Mouse (Mus musculus): ENCODE results near the gene Vpreb3. TPM values are rescaled to one million over a fixed set of nuclear protein-coding genes. Genes with fewer than 3 reads are reported as not detected.

The Vpreb3 gene
- total and polyA plus RNA-seq, 3 experiments = 35.6 to 135 (median 90.1) TPM

- Histone ChIP-seq H3K4me1 (ENCODE audit: control insufficient read depth in 1 of 2, insufficient read depth in 2 of 2) (peaks cover 17 to 36% of the 10 kb centered on the region in 2 experiments), H3K27me3 (replicated peaks) (no peaks in the 10 kb centered on the region), H3K36me3 (replicated peaks in 1 of 2; ENCODE audit: control insufficient read depth in 1 of 2, insufficient read depth in 1 of 2, low read length in 1 of 2) (no peaks in the 10 kb centered on the region), H3K27ac (ENCODE audit: insufficient read depth, low read depth) (no peak overlapping the region), H3K9ac (ENCODE audit: insufficient read depth, low read depth) (no peak overlapping the region), H3K79me2 (replicated peaks; ENCODE audit: control insufficient read depth, extremely low read depth, insufficient read depth, poor library complexity, severe bottlenecking) (no peaks in the 10 kb centered on the region), H3K4me2 (ENCODE audit: insufficient read depth, low read depth, poor library complexity, severe bottlenecking) (no peak overlapping the region), H3K4me3 (replicated peaks in 1 of 3; ENCODE audit: low read depth in 2 of 3, low read length in 2 of 3, poor library complexity in 1 of 3) (no peak overlapping the region), H3K9me3 (replicated peaks; ENCODE audit: low read length) (peaks cover 13% of the 10 kb centered on the region)
- dilution Hi-C loops (cut with MboI; ENCODE audit: extremely low pct_ligation_motif_present, extremely low pct_unique_long_range_greater_than_20kb, low sequenced_read_pairs) (no loop called here), in situ Hi-C loops (cut with MboI; ENCODE audit: low pct_ligation_motif_present, low pct_unique_long_range_greater_than_20kb, low sequenced_read_pairs) (loop anchor here (10.0 to 25.0 kb wide), 2 partner anchors 141 to 387 kb away; partner anchors contain the start of genes Ggt5 and Slc5a4b)
- DNase-seq (ENCODE audit: extremely low read depth) = no peak
- TF ChIP-seq USF2 (conservative IDR thresholded peaks at IDR 0.05; ENCODE audit: low read depth, low read length) (no peak), TCF12 (IDR thresholded peaks at IDR 0.05; ENCODE audit: low read depth, low read length) (no peak), MAZ (IDR thresholded peaks at IDR 0.05; ENCODE audit: low read depth, low read length) (no peak), EP300 (IDR thresholded peaks at IDR 0.05; ENCODE audit: low read length) (no peak), ETS1 (conservative IDR thresholded peaks at IDR 0.05; ENCODE audit: low read depth, low read length) (no peak), USF1 (IDR thresholded peaks at IDR 0.05; ENCODE audit: low read depth, low read length) (no peak), POLR2AphosphoS2 (IDR thresholded peaks at IDR 0.05; ENCODE audit: low read depth, low read length) (no peak), UBTF (IDR thresholded peaks at IDR 0.05; ENCODE audit: low read depth, low read length) (no peak), CHD2 (IDR thresholded peaks at IDR 0.05; ENCODE audit: low read length) (no peak), MXI1 (IDR thresholded peaks at IDR 0.05; ENCODE audit: low read depth, low read length) (no peak), MEF2A (IDR thresholded peaks at IDR 0.05; ENCODE audit: borderline replicate concordance, low read depth, low read length) (no peak), CTCF (conservative IDR thresholded peaks at IDR 0.05 in 1 of 2, IDR thresholded peaks at IDR 0.05 in 1 of 2; ENCODE audit: low read depth in 2 of 2, low read length in 2 of 2) (no peak), ZKSCAN1 (IDR thresholded peaks at IDR 0.05; ENCODE audit: borderline replicate concordance, low read depth, low read length) (no peak), MAFK (IDR thresholded peaks at IDR 0.05; ENCODE audit: insufficient replicate concordance, low read length) (no peak)
Measured at GRCm38 (mm10) chr10:75973846-75974245, 31.0 kb downstream of the Vpreb3 start.

DNA sequence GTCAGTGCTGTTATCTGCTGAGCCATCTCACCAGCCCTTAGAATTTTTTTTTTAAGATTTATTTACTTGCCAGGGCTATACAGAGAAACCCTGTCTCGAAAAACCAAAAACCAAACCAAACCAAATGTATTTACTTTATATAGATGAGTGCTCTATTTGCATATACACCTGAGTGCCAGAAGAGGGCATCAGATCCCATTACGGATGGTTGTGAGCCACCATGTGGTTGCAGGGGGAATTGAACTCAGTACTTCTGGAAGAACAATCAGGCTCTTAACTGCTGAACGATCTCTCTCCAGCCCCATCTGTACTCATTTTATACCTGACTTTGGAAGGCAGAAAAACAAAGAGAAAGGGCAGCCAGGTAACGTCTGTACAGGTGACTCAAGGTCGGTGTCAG is 32.4 kb downstream of the Vpreb3 start:
- Histone ChIP-seq H3K79me2 (replicated peaks; ENCODE audit: control insufficient read depth, extremely low read depth, insufficient read depth, poor library complexity, severe bottlenecking) (no peaks in the 10 kb centered on the region), H3K4me1 (ENCODE audit: control insufficient read depth in 1 of 2, insufficient read depth in 2 of 2) (peaks cover 17 to 36% of the 10 kb centered on the region in 2 experiments), H3K4me3 (replicated peaks in 1 of 3; ENCODE audit: low read depth in 2 of 3, low read length in 2 of 3, poor library complexity in 1 of 3) (peak overlapping the region in 2 of 3 experiments; percentile 11 to 34), H3K36me3 (replicated peaks in 1 of 2; ENCODE audit: control insufficient read depth in 1 of 2, insufficient read depth in 1 of 2, low read length in 1 of 2) (no peaks in the 10 kb centered on the region), H3K4me2 (ENCODE audit: insufficient read depth, low read depth, poor library complexity, severe bottlenecking) (peak overlapping the region; percentile 11; the same call in 1 of the 2 replicates), H3K27ac (ENCODE audit: insufficient read depth, low read depth) (peak overlapping the region; percentile 77; the same call in 1 of the 2 replicates), H3K9ac (ENCODE audit: insufficient read depth, low read depth) (peak overlapping the region; percentile 12; the same call in 1 of the 2 replicates), H3K27me3 (replicated peaks) (no peaks in the 10 kb centered on the region), H3K9me3 (replicated peaks; ENCODE audit: low read length) (peaks cover 13% of the 10 kb centered on the region)
- in situ Hi-C loops (cut with MboI; ENCODE audit: low pct_ligation_motif_present, low pct_unique_long_range_greater_than_20kb, low sequenced_read_pairs) (loop anchor here (10.0 kb wide), 1 partner anchor 140 kb away; the partner anchor contains the start of gene Slc5a4b), dilution Hi-C loops (cut with MboI; ENCODE audit: extremely low pct_ligation_motif_present, extremely low pct_unique_long_range_greater_than_20kb, low sequenced_read_pairs) (no loop called here)
- peak; percentile 73 for DNase-seq (ENCODE audit: extremely low read depth)
- TF ChIP-seq CTCF (conservative IDR thresholded peaks at IDR 0.05 in 1 of 2, IDR thresholded peaks at IDR 0.05 in 1 of 2; ENCODE audit: low read depth in 2 of 2, low read length in 2 of 2) (peak; percentile 68 to 99), IRF4 (IDR thresholded peaks at IDR 0.05; ENCODE audit: low read depth, low read length) (peak; percentile 49), USF2 (conservative IDR thresholded peaks at IDR 0.05; ENCODE audit: low read depth, low read length) (no peak), JUND (conservative IDR thresholded peaks at IDR 0.05; ENCODE audit: low read depth, low read length) (peak; percentile 69), GABPA (IDR thresholded peaks at IDR 0.05; ENCODE audit: insufficient replicate concordance, low read depth, low read length) (no peak), MAFK (IDR thresholded peaks at IDR 0.05; ENCODE audit: insufficient replicate concordance, low read length) (0 out of 2 replicates have a peak, but pooled peaks have one; percentile 5), RCOR1 (conservative IDR thresholded peaks at IDR 0.05; ENCODE audit: low read depth, low read length) (0 out of 2 replicates have a peak, but pooled peaks have one; percentile 37), POLR2AphosphoS2 (IDR thresholded peaks at IDR 0.05; ENCODE audit: low read depth, low read length) (no peak), POLR2A (IDR thresholded peaks at IDR 0.05; ENCODE audit: low read depth, low read length) (no peak), MAZ (IDR thresholded peaks at IDR 0.05; ENCODE audit: low read depth, low read length) (peak; percentile 36; the same call in 1 of the 2 replicates), MXI1 (IDR thresholded peaks at IDR 0.05; ENCODE audit: low read depth, low read length) (peak; percentile 46), HCFC1 (IDR thresholded peaks at IDR 0.05; ENCODE audit: low read depth, low read length) (peak; percentile 36; the same call in 1 of the 2 replicates), EP300 (IDR thresholded peaks at IDR 0.05; ENCODE audit: low read length) (no peak), MYC (IDR thresholded peaks at IDR 0.05; ENCODE audit: low read depth, low read length) (peak; percentile 90), MEF2A (IDR thresholded peaks at IDR 0.05; ENCODE audit: borderline replicate concordance, low read depth, low read length) (peak; percentile 70; the same call in 1 of the 2 replicates), ZNF384 (IDR thresholded peaks at IDR 0.05; ENCODE audit: low read depth, low read length) (peak; percentile 55), E2F4 (IDR thresholded peaks at IDR 0.05; ENCODE audit: insufficient replicate concordance, low read depth, low read length) (peak; percentile 34; the same call in 1 of the 2 replicates), TCF12 (IDR thresholded peaks at IDR 0.05; ENCODE audit: low read depth, low read length) (0 out of 2 replicates have a peak, but pooled peaks have one; percentile 53), RAD21 (IDR thresholded peaks at IDR 0.05; ENCODE audit: low read depth, low read length) (peak; percentile 63), SIN3A (IDR thresholded peaks at IDR 0.05; ENCODE audit: low read length) (peak; percentile 63; the same call in 1 of the 2 replicates), ETS1 (conservative IDR thresholded peaks at IDR 0.05; ENCODE audit: low read depth, low read length) (no peak), NELFE (IDR thresholded peaks at IDR 0.05; ENCODE audit: low read depth, low read length) (peak; percentile 88; the same call in 1 of the 2 replicates), ELF1 (IDR thresholded peaks at IDR 0.05; ENCODE audit: low read depth, low read length) (no peak), ZC3H11A (IDR thresholded peaks at IDR 0.05; ENCODE audit: low read depth, low read length) (peak; percentile 65), JUN (IDR thresholded peaks at IDR 0.05; ENCODE audit: insufficient read depth, low read depth, low read length) (no peak), UBTF (IDR thresholded peaks at IDR 0.05; ENCODE audit: low read depth, low read length) (no peak)

All from CH12.LX (cell line).